9 mouse cellular contexts compared by ENCODE assay signal in genomic region chr9:95629561-95629960, GRCm38 (mm10). TPM values are rescaled to one million over a fixed set of nuclear protein-coding genes. Genes with fewer than 3 reads are reported as not detected.
DNase-seq lines count a peak whose midpoint lies in the region; ATAC-seq lines count a peak whose summit lies in the region.
"Not testable (repeated sequence)": the region's sequence is repeated elsewhere in the genome, so short reads cannot be mapped to it uniquely, and the experiment has no call there.
"Had no signal": no experiment of that assay in that cellular context is flagged by ENCODE, and none has a peak within 500 bp of the region (broad histone marks: within the 10 kb centered on the region; RNA-seq: fewer than 3 reads in every experiment).

No protein-coding gene starts in this region.

- H3K27ac ChIP-seq in liver, embryonic 11.5 days (ENCODE audit: low read depth, low read length) = not testable (repeated sequence)

- ATAC-seq in liver, embryonic 11.5 days (replicated peaks; ENCODE audit: low FRiP score) = not testable (repeated sequence)

- not testable (repeated sequence) for H3K4me2 ChIP-seq in liver, embryonic 11.5 days

- not testable (repeated sequence) for H3K9ac ChIP-seq in liver, embryonic 11.5 days (ENCODE audit: low read depth, low read length)

- not testable (repeated sequence) for H3K9me3 ChIP-seq in liver, embryonic 11.5 days (ENCODE audit: control insufficient read depth, low read length)

- 82% methylated on average over 2 of the region's 2 CpGs for WGBS in liver, embryonic 11.5 days

- H3K36me3 ChIP-seq in liver, embryonic 11.5 days (ENCODE audit: control insufficient read depth, insufficient read depth, low read length) = not testable (repeated sequence)

- not testable (repeated sequence) for H3K4me1 ChIP-seq in liver, embryonic 11.5 days (replicated peaks; ENCODE audit: control insufficient read depth, insufficient read depth, low read length)

- DNase-seq in heart, adult 11 months = peak; percentile 74
- DNase-seq in liver, embryonic 11.5 days (ENCODE audit: low spot score) = peak; percentile 6
- peak; percentile 22 to 30 for DNase-seq in lung, adult 18-20 months
- DNase-seq in lung, postnatal 10 days = peak; percentile 50
- peak; percentile 46 for DNase-seq in lung, postnatal 14 days
- DNase-seq in lung, postnatal 25 days (ENCODE audit: low spot score) = peak; percentile 27
- DNase-seq in lung, postnatal 36 days = peak; percentile 53
- peak; percentile 19 to 54 for DNase-seq in lung, postnatal 4 days

- H3K27me3 ChIP-seq in liver, embryonic 11.5 days (replicated peaks; ENCODE audit: control insufficient read depth, insufficient read depth, low read length) = not testable (repeated sequence)

- not testable (repeated sequence) for H3K4me3 ChIP-seq in liver, embryonic 11.5 days (ENCODE audit: low read depth, low read length)

RNA-seq across cellular contexts. Expression of gene Pcolce2, which starts 7.8 kb away (rescaled TPM):
- polyA plus RNA-seq in liver, embryonic 11.5 days (2014; fragmentation: Nextera tagmentation; extraction: Ambion mirVana) = 14.0 and 15.1 TPM in 2 replicates
- polyA plus RNA-seq: G1E had no signal

Comparison
In these comparisons a context has a peak if more than half of its experiments do, and no peak if none do; other contexts are left out.
1. DNase-seq: peak in every context shown above with its lines; median percentile 74 in heart, adult 11 months; 53 in lung, postnatal 36 days; 50 in lung, postnatal 10 days; 46 in lung, postnatal 14 days; 36 in lung, postnatal 4 days; 27 in lung, postnatal 25 days; 26 in lung, adult 18-20 months; 6 in liver, embryonic 11.5 days.